Mouse (Mus musculus) midbrain, embryonic 10.5 days (tissue): ENCODE measurements around the gene Btnl4. TPM values are rescaled to one million over a fixed set of nuclear protein-coding genes. Genes with fewer than 3 reads are reported as not detected.
"Not testable (repeated sequence)": the region's sequence is repeated elsewhere in the genome, so short reads cannot be mapped to it uniquely, and the experiment has no call there.

Source experiments
- DNase-seq: peaks from one replicate; pipeline ENCODE4 v3.0.0-alpha.2; 2017; ENCODE audit warnings: low spot score
- H3K27ac ChIP-seq: fragments of 300-500 bp; sonication (generic); replicated peaks from 2 replicates; pipeline ENCODE4 v1.5.1; 2016; ENCODE audit warnings: mild to moderate bottlenecking
- H3K27me3 ChIP-seq: fragments of 300-500 bp; sonication (generic); 2 replicates; pipeline ENCODE4 v1.6.1; 2016; ENCODE audit warnings: low read depth, mild to moderate bottlenecking; ENCODE audit not compliant: poor library complexity, severe bottlenecking
- H3K36me3 ChIP-seq: fragments of 300-500 bp; sonication (generic); 2 replicates; pipeline ENCODE4 v1.6.1; 2016; ENCODE audit warnings: mild to moderate bottlenecking, moderate library complexity
- H3K4me1 ChIP-seq: fragments of 300-500 bp; sonication (generic); 2 replicates; pipeline ENCODE4 v1.6.1; 2016
- H3K4me3 ChIP-seq: fragments of 300-500 bp; sonication (generic); 2 replicates; pipeline ENCODE4 v1.5.1; 2016; ENCODE audit warnings: mild to moderate bottlenecking, moderate library complexity
- H3K9me3 ChIP-seq: fragments of 300-500 bp; sonication (generic); replicated peaks from 2 replicates; pipeline ENCODE4 v1.6.1; 2016; ENCODE audit warnings: mild to moderate bottlenecking
- WGBS: fragments of 180-500 bp; shearing (Covaris S2); methylation state at CpG from one replicate; pipeline ENCODE4 v1.1.7; 2016; 5-methylcytosine and 5-hydroxymethylcytosine counted together
- polyA plus RNA-seq: library from polyadenylated mRNA; unstranded; fragments of >200 nt; fragmentation: Nextera tagmentation; extraction: Ambion mirVana; gene quantifications from 2 replicates; pipeline ENCODE4 v1.2.1, GENCODE M21; 2016

Gene Btnl4
- polyA plus RNA-seq, result not detected in 2 replicates

- not testable (repeated sequence) for H3K27ac ChIP-seq, H3K27me3 ChIP-seq, H3K4me3 ChIP-seq, H3K9me3 ChIP-seq, DNase-seq, H3K36me3 ChIP-seq, H3K4me1 ChIP-seq
- 83% methylated on average over 5 of the region's 5 CpGs for WGBS
These were observed at the start of gene Btnl4 for GRCm38 (mm10) chr17:34477238-34478013. Gene Btnl4 (minus strand): TSS chr17:34477318.

GRCm38 (mm10) chr17:34519001-34519400, 41.9 kb upstream of the Btnl4 start:
- H3K4me3 ChIP-seq, result no peak overlapping the region
- WGBS, result 74% methylated on average over 1 of the region's 1 CpGs
- no peaks in the 10 kb centered on the region for H3K4me1 ChIP-seq
- no peaks in the 10 kb centered on the region for H3K36me3 ChIP-seq
- no peaks in the 10 kb centered on the region for H3K27me3 ChIP-seq
- no peaks in the 10 kb centered on the region for H3K9me3 ChIP-seq
- H3K27ac ChIP-seq, result no peak overlapping the region
- DNase-seq, result no peak

- not testable (repeated sequence) for H3K4me3 ChIP-seq, H3K36me3 ChIP-seq, DNase-seq, H3K27ac ChIP-seq, H3K4me1 ChIP-seq, H3K9me3 ChIP-seq, H3K27me3 ChIP-seq
- WGBS, result 63% methylated on average over 3 of the region's 3 CpGs
These were observed 41.5 kb upstream of the Btnl4 start for GRCm38 (mm10) chr17:34518571-34518970.

- no peak for DNase-seq
- Histone ChIP-seq H3K36me3 (no peaks in the 10 kb centered on the region), H3K4me1 (no peaks in the 10 kb centered on the region), H3K27me3 (no peaks in the 10 kb centered on the region), H3K9me3 (no peaks in the 10 kb centered on the region), H3K27ac (no peak overlapping the region), H3K4me3 (no peak overlapping the region)
- 88% methylated on average over 4 of the region's 4 CpGs for WGBS
These were observed 40.7 kb upstream of the Btnl4 start for GRCm38 (mm10) chr17:34517795-34518194.

GRCm38 (mm10) chr17:34517252-34517651, 40.1 kb upstream of the Btnl4 start, which contains the start of gene Btnl6:
Gene Btnl6 (minus strand): TSS chr17:34517352.
- WGBS, result 84% methylated on average over 4 of the region's 4 CpGs
- DNase-seq, result no peak
- Histone ChIP-seq H3K36me3 (no peaks in the 10 kb centered on the region), H3K9me3 (no peaks in the 10 kb centered on the region), H3K4me3 (no peak within 1 kb of the TSS), H3K27ac (no peak within 1 kb of the TSS), H3K4me1 (no peaks in the 10 kb centered on the region), H3K27me3 (no peaks in the 10 kb centered on the region)

- DNase-seq, result no peak
- H3K27ac ChIP-seq, result no peak overlapping the region
- 87% methylated on average over 2 of the region's 2 CpGs for WGBS
- no peaks in the 10 kb centered on the region for H3K27me3 ChIP-seq
- H3K4me3 ChIP-seq, result no peak overlapping the region
- H3K4me1 ChIP-seq, result no peaks in the 10 kb centered on the region
- H3K36me3 ChIP-seq, result no peaks in the 10 kb centered on the region
- no peaks in the 10 kb centered on the region for H3K9me3 ChIP-seq
These were observed 39.4 kb upstream of the Btnl4 start for GRCm38 (mm10) chr17:34516514-34516913.

- H3K27me3 ChIP-seq, H3K4me1 ChIP-seq, H3K4me3 ChIP-seq, H3K36me3 ChIP-seq, H3K27ac ChIP-seq, DNase-seq, H3K9me3 ChIP-seq: not testable (repeated sequence)
- WGBS, result 76% methylated on average over 1 of the region's 1 CpGs
These were observed 34.6 kb upstream of the Btnl4 start for GRCm38 (mm10) chr17:34511723-34512122.

- H3K9me3 ChIP-seq, result no peaks in the 10 kb centered on the region
- no peaks in the 10 kb centered on the region for H3K36me3 ChIP-seq
- H3K27me3 ChIP-seq, result no peaks in the 10 kb centered on the region
- H3K4me3 ChIP-seq, result no peak overlapping the region
- H3K4me1 ChIP-seq, result no peaks in the 10 kb centered on the region
- DNase-seq, result no peak
- H3K27ac ChIP-seq, result no peak overlapping the region
These were observed 30.5 kb upstream of the Btnl4 start for GRCm38 (mm10) chr17:34507591-34507990.

- H3K27ac ChIP-seq, H3K4me1 ChIP-seq, H3K36me3 ChIP-seq, H3K4me3 ChIP-seq, H3K27me3 ChIP-seq, DNase-seq, H3K9me3 ChIP-seq: not testable (repeated sequence)
- WGBS, result 74% methylated on average over 3 of the region's 4 CpGs
These were observed 20.6 kb upstream of the Btnl4 start for GRCm38 (mm10) chr17:34497726-34498125.

- H3K36me3 ChIP-seq, H3K27me3 ChIP-seq, H3K27ac ChIP-seq, H3K9me3 ChIP-seq, H3K4me1 ChIP-seq, H3K4me3 ChIP-seq, DNase-seq: not testable (repeated sequence)
- 86% methylated on average over 3 of the region's 3 CpGs for WGBS
These were observed 20.2 kb upstream of the Btnl4 start for GRCm38 (mm10) chr17:34497319-34497718.

GRCm38 (mm10) chr17:34496539-34496938, 19.4 kb upstream of the Btnl4 start:
- no peaks in the 10 kb centered on the region for H3K9me3 ChIP-seq
- no peak for DNase-seq
- no peak overlapping the region for H3K27ac ChIP-seq
- 44% methylated on average over 2 of the region's 2 CpGs for WGBS
- no peaks in the 10 kb centered on the region for H3K4me1 ChIP-seq
- no peaks in the 10 kb centered on the region for H3K27me3 ChIP-seq
- H3K36me3 ChIP-seq, result no peaks in the 10 kb centered on the region
- H3K4me3 ChIP-seq, result no peak overlapping the region

- not testable (repeated sequence) for H3K36me3 ChIP-seq, H3K27ac ChIP-seq, DNase-seq, H3K4me1 ChIP-seq, H3K9me3 ChIP-seq, H3K27me3 ChIP-seq, H3K4me3 ChIP-seq
- WGBS, result 82% methylated on average over 2 of the region's 2 CpGs
These were observed 18.0 kb upstream of the Btnl4 start for GRCm38 (mm10) chr17:34495156-34495555.

GRCm38 (mm10) chr17:34492796-34493195, 15.7 kb upstream of the Btnl4 start:
- DNase-seq, result no peak
- Histone ChIP-seq H3K36me3 (no peaks in the 10 kb centered on the region), H3K4me3 (no peak overlapping the region), H3K9me3 (no peaks in the 10 kb centered on the region), H3K4me1 (no peaks in the 10 kb centered on the region), H3K27me3 (no peaks in the 10 kb centered on the region), H3K27ac (no peak overlapping the region)

- Histone ChIP-seq H3K9me3 (no peaks in the 10 kb centered on the region), H3K4me1 (no peaks in the 10 kb centered on the region), H3K27ac (no peak overlapping the region), H3K27me3 (no peaks in the 10 kb centered on the region), H3K36me3 (no peaks in the 10 kb centered on the region), H3K4me3 (no peak overlapping the region)
- 81% methylated on average over 1 of the region's 2 CpGs for WGBS
- no peak for DNase-seq
These were observed 691 bp downstream of the Btnl4 start for GRCm38 (mm10) chr17:34476427-34476826.
